Mouse (Mus musculus) inflammation-experienced regulatory T-cells, adult 6 months (primary cell): ENCODE data around the gene Defb26. TPM values are rescaled to one million over a fixed set of nuclear protein-coding genes. Genes with fewer than 3 reads are reported as not detected.

Experiments used
- ATAC-seq: one replicate; pipeline ENCODE4 v1.8.0; 2017
- polyA plus RNA-seq, 3 experiments: library from polyadenylated mRNA; unstranded; fragments of 100-300 nt; shearing (Covaris generic); gene quantifications; one replicate each; pipeline ENCODE4 v1.2.1; 2017

Gene Defb26
- polyA plus RNA-seq = not detected

DNA sequence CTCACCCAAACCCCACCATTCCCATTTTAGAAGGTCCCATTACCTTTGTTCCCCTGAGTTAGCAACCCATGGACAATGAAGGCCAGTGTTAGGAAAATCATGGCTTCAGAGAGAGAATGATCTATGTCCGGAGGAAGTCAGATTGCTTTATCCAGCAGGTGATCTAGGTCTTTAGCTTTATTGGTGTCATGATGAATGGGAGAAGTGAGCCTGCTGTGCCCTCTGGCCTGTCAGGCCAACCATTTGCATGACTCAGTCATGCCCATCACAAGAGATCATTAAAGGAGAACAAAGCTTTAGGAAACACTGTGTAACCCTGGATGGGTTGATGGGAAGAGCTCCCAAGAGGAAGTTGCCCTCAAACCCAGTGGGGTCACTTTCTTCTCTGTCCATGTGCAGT is at the start of gene Defb26:
Defb26 (minus strand) TSS at position 101 of the 400 bp plus-strand sequence.
- ATAC-seq = no peak

DNA sequence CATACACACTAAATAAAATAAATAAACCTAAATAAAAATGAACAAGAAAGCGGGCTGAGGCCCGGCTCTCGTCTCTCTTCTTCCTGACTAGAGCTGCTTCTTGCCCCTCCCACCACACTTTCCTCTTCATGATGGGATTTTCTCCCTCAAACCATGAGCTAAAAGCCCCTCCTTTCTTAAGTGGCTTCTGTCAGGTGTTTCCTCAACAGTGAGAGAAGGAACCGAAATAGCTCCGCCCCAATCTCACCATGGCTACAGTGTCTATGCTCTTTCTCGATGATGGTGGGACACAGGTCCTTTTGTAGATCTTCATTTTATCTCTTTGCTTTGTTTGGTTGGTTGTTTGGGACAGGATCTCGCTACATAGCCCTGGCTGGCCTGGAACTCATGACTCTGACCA is 45.2 kb upstream of the Defb26 start:
- ATAC-seq = no peak

DNA sequence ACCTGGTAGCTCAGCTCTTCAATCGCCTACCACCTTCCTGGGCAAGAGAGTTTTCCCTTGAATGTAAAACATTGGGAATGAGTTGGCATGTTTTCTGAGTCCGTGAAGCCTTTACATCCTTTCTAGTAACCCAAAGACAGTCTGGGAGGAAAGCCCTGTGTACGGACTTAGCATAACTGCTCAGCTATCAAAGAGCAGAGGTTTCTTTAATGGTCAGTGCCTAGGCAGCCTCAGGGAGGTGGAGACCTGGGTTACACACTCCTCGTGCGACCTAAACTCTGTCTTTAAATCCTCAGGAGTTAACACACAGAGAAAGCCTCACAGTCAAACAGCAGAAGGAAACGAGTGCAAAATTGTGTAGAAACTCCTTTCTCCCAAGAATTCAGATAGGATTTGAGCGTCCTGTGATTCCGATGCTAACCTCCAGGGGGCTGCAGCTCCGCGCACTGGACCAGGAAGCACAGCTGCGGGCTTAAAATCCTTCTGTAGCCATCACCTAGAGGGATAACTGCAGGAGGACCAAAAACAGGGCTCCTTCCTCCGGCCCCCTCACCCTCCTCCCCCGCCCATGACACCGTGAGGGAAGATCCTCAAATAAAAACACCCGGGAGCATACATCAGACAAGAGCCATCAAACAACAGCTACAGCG is 42.4 kb upstream of the Defb26 start:
- no peak for ATAC-seq

DNA sequence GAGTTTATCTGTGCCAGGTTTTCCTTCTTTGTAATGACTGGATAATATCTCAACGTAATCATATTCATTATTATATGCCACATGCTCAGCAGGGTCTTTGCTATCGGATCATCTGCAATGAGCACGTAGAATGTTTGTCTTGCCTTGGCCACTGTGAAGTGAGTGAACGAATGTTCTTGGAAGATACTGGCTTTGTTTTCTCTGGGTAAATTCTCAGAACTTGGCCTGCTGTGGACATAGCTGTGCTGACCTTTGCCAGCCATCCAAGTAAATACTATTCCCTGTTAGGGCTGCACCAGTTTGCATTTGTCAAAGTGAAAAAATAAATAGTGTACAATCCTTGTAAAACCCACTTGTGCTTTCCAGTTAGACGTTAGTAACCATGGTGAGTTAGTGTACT is 36.6 kb upstream of the Defb26 start:
- ATAC-seq = no peak

DNA sequence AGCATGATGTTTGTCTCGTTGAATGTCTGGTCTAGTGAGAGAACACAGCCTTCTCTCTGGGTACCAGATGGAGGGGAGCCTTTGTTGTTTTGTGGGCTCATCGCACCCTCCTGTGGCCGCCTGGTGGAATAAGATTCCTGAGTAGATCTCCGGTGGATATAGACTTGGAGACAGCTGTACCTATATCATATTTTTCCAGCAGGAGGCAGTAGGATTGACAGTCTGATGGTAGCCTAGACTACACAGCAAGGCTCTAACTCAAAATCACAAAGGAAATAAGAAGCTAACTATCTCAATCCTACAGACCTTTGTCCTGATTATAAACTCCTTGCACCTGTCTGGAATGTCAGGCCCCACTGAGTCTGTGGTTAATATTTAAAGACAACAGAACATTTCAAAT is 33.2 kb upstream of the Defb26 start:
- no peak for ATAC-seq

DNA sequence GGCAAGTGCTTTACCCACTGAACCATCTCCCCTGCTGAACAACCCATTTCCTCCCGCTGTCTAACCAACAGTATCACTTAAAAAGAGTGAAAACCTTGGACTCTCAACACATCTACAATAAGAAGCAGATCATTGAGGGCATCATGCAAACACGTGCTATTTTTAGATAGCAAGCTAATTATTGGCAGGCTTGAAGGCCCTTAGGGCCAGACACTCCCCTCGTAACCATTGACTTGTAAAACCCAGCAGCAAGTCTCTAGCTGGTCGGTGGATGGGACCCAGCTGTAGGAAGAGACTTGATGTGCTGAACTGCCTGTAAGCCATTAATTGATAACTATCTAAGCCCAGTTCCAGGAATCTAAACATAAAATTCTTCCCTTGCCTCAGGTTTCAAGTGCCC is 32.0 kb upstream of the Defb26 start:
- ATAC-seq = no peak

DNA sequence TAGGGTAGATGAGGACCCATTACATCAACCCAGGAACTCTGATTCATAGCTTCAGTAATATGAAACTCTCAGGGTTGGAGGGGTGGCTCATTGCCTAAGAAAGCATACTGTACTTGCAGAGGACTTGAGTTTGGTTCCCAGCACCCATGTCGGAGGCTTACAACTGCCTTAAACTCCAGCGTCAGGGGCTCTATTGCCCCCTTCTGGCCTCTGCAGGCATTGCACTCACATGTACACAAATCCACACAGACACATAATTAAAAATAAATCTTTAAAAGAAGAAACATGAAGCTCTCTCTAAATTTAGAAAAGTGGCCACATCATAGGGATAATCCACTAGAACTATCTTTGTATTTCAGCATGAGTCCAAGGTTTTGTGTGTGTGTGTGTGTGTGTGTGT is 31.4 kb upstream of the Defb26 start:
- ATAC-seq = no peak

DNA sequence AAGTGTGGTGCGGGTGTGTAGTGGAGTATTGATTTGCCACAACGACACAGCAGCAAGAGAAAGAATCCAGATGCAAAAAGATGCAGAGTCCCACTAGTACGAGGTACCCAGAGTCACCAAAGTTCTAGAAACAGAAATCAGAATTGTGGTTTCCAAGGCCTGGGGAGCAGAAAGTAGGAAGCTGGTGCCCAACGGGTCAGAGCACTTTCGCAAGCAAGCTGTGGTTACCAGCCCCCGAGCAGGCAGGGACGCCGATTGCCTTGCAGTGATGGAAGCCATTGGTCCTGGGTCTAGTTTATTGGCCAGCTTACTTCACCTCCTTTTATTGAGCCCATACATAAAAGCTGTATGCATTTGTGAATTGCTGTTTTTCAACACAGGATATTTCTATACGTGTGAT is 30.5 kb upstream of the Defb26 start:
- ATAC-seq = no peak

DNA sequence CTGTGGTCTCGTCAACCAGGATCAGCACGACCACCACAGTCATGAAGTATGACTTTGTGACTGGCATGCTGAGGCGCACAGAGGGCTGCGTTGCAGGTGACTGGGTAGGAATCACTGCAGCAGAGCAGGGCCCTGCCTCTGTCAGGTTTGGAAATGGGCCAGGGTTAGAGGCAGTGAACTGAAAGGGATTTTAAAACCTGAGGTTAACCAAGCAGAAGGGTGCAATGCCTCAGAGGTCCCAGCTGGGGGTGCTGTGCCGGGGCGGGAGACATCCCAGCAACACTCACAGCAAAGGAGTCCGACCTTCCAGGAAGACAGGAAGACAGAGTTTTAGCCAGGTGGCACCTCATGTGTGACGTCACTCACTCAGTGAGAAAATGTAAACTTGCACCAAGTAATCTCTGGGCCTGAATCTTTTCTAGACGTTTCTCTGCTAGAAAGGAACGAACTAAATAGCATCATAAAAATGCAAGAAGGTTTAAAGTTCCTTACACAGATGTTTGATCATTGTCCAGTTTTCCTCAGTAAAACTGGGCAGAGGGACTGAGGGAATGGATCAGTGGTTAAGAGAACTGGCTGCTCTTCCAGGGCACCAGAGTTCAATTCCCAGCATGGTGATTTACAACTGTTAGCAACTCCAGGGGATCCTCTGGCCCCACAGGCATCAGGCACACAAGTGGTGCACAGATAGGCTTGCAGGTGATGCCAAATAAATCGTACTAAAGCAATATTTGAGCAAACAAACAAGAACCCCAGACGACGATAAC is 28.6 kb upstream of the Defb26 start, which contains the start of gene Defb29:
Defb29 (minus strand) TSS at position 155 of the 767 bp plus-strand sequence.
- no peak for ATAC-seq

DNA sequence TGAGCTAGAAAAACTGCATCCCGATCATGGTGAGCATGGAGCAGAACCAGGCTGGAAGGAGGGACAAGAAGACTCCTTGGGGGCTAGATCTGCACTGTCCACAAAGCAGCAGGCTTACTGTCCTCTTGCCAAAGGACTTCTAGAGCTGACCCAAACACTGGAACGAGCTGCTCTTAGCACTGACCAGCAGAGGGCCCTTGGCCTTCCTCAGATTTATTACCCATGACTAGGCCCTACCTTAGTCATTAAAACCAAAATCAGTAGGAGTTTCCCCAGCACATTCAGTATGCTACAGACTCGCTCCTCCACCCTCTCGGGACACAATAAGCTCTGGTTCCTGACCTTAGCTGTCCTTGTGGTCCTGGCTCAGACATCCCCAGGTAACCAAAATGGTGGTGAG is 6.5 kb upstream of the Defb26 start, which contains the start of gene Defb28:
Defb28 (plus strand) TSS at position 275 of the 400 bp plus-strand sequence.
- ATAC-seq = no peak

DNA sequence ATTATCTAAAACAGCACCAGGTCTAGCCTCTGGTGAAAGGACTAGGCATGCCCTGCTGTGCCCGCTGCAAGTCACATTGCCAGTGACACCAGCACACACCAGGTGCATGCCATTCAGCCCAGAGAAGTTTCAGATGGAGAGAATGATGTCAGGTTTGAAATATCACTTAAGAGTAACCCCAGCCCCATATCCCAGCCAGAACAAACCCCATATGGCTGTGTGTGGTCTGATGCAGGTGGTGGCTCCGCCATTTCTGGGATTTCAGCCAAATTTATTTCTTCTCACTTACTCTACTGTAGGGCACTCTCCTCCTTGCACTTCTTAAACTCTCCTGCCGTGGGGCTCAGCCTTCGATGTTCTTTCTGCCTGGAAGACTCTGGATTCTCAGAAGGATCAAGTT is 4.6 kb upstream of the Defb26 start:
- no peak for ATAC-seq

DNA sequence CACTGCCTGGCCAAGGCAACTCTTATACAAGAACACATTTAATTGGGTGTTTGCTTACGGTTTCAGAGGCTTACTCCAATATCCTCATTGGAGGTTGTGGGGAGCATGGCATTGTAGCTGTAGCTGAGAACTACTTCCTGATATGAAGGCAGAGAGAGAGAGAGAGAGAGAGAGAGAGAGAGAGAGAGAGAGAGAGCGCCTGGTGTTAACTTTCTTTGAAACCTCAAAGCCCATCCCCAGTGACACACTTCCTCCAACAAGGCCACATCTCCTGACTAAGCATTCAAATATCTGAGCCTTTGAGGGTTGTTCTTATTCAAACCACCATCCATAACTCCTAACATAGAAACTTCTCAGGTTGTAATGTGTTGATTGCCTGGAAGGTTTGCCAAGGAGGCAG is 7.5 kb downstream of the Defb26 start:
- ATAC-seq = no peak

DNA sequence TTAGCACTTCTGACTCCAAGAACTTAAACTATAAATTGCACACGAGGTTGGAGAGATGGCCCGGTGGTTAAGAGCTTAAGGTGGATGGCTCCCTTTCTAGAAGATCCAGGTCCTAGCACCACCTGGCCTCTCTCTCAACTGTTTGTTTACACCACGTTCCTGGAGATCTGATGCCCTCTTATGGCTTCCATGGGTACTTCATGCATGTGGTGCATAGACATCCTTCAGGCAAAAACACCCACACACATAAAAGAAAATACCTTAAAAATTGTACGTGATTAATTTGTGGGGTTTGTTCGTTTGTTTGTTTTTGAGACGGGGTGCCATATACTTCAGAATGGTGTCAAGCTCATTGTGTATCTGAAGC is 10.6 kb downstream of the Defb26 start:
- no peak for ATAC-seq

DNA sequence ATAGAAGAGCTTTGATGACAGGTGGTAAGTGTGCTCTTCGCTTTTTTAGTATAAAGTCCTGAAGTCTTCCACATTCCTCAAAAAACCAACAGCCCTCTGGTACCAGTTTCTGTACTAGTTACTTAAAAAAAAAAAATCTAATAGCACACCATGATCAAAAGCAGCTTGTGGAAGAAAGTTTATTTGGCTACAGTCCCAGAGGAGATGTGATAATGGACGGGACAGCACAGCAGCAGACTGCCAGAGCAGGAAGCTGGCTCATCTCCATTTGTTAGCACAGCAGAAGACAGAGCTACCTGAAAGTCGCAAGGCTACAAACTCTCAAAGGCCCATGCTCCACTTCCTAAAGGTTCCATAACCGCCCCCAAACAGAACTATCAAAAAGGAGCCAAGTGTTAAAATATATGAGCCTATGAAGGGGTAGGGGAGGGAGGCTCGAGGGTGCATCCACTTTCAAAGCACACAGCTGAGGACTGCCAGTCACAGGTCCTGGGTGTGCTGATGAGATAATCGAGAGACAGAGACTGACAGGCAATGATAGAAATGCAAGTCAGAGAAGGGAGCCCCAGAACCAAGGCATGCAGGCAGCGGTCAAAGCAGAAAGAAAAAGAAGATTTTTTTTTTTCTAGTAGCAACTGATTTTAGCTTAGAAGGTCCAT is 11.2 kb downstream of the Defb26 start:
- ATAC-seq = no peak

DNA sequence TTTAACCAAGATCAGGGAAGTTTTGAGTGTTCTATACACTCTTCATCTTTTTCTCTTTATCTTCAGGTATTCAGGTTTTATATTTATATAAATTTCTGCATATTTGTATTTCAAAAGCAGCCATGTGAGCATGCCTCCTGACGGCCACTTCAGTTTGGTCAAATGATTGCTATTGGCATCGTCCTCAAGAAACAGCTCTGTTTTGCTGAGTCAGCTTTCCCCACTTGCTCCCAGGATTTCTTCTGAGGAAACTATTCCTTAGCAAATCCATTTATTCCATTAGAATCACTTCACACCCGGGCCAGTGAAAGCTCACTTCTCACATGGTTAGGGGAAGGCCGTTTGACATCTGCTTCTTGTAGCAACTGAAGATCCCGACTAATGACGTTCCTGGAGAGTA is 13.5 kb downstream of the Defb26 start:
- no peak for ATAC-seq

DNA sequence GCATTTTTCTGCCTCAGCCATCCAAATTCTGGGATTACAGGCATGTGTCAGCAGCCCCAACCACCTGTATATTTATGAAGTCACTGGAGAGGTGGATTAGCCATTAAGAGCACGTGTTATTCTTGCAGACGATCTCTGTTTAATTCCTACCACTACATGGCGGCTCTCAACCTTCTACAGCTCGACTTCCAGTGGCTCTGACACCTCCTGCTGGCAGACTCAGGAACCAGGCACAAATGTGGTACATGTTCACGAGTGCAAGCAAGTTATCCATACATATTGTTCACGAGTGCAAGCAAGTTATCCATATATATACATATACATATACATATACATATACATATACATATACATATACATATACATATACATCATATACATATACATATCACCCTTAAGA is 18.3 kb downstream of the Defb26 start:
- ATAC-seq = no peak

DNA sequence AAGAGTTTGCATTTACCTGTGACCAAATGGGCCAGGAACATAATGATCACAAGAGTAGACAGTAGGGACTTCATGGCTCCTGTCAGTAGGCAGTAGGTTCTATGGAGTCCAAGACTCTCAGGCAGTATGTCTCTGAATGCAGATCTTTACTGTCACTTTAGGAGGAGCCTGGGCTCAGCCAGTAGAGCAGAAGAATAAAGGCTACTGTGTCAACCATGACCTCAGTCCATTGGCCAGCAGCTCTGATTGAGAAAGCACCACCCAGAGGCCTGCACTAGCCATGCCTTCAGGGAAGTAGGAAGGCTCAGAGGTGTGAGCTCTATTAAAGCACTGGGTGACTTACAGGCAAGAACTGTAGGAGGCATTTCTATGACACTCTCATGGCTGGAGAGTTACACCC is 21.5 kb downstream of the Defb26 start, which contains the start of gene Defb22:
Defb22 (minus strand) TSS at position 101 of the 400 bp plus-strand sequence.
- no peak for ATAC-seq

DNA sequence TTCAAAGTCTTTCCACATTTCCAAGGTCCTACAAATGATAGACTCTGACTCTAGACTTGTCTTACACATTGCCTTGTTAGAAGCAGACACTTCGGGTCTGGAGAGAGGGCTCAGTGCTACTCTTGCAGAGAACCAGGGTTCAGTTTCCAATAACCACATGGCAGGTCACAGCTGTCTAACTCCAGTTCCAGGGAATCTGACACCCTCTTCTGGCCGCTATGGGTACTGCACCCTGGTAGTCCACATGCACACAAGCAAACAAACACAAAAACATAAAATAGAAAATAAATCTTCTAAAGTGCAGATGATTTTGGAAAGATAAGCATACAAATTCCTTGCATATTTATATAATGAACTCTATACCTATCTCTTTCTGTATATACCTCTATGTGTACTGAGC is 24.5 kb downstream of the Defb26 start:
- no peak for ATAC-seq

DNA sequence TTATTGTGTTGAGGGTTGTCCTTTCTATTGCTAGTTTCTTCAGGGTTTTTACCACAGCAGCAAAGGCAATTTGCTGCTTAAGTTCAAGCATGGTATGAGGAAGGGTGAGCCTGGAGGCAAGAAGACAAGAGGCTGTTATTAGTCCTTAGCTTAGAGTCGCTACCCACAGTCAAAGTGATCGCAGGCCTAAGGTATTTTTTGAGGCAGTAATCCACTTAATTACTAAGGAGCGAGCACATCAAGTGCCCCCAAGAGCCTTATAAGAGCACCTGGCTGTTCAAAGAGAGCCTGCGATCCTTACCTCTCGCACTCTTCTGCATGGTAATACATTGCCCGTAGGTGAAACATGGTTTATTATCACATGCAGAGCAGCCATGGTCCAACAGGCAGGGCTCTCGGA is 29.8 kb downstream of the Defb26 start:
- ATAC-seq = no peak

DNA sequence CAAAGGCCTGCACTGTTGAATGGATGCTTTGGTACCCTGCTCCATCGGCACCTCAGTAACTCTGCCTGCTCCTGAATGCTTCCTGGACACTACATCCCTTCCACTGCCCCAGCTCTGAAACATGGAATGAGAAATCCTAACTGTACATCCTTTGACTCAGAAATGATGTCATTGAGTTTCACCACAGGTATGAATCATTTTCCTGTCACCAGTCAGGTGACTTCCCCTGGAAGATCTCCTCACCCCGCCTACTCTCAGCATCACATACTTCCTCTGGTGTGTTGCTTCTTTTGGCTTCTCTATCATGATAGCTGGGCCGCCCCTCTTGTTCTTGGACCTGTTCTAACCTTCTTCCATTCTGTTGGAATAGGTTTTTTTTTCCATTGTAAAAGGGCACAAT is 30.6 kb downstream of the Defb26 start:
- peak; percentile 32 for ATAC-seq

DNA sequence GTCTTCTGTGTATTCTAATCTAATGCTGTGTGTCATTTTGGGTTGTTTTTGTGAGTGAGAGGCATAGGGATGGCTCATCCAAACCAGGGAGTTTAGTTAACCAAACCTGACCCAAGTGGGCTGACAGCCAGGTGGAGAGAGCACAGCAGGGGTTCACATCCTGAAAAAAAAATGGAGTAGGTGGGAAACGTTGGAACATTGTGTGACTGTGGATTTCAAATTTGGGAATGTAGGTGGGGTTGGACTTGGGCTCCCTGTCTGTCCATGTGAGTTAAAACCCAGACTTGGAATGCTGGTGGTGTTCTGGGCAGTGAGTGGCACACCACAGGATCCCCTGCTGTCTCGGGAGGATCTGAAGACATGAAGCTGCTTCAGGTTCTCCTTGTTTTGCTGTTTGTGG is 34.7 kb downstream of the Defb26 start, which contains the start of gene Defb20:
Defb20 (plus strand) TSS at position 301 of the 400 bp plus-strand sequence.
- no peak for ATAC-seq

DNA sequence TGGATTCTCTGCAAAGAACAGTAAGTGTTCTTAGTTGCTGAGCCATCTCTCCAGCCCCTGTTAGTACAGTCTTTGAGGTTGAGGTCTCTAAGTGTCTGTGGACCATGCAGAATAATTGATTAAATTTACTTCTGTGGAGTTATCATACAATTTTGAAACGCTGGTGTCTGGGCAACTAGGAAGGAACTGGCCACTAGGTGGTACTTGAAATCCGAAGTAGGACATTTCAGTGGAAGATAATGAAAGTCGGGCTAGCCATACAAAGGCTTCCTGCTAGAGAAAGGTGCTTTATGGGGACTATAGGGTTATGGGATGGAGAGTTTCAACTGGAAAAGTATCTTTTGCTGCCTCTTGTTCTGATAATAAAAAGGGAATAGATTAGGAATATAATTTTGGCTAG is 39.1 kb downstream of the Defb26 start:
- ATAC-seq = no peak

DNA sequence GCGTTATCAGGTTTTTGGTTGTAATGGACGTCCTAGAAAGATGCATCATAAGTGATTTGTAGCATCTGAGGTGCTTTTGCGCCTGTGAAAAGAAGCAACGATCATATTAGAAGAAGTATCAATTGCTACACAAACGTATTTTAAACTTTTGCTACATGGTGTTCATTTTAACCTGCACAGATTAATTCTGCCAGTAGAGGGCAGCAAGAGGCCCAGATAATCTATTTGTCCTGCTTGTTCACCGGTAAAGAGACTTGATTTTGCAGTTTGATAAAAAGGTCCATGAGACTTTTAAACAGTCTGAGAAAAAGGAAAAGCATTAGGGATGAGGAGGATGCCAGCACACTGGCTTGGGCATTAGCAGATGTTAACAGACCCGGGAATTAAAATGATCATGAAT is 40.5 kb downstream of the Defb26 start:
- ATAC-seq = no peak
